Mouse (Mus musculus) gastrocnemius, adult 8-10 months (tissue): ENCODE measurements around the gene Mrap. TPM values are rescaled to one million over a fixed set of nuclear protein-coding genes. Genes with fewer than 3 reads are reported as not detected.

Source experiments
- DNase-seq, 2 experiments: peaks; one replicate each; pipeline ENCODE4 v3.0.0; 2022; ENCODE audit warnings: low spot score in 2 of 2
- total RNA-seq, 4 experiments: library from RNA; stranded (reverse); gene quantifications; 2 replicates each; pipeline ENCODE4 v1.2.4; 2022

Mrap gene
- total RNA-seq = 1 to 10 TPM in 2 of 4 experiments, under 1 TPM in 1, not detected in 1; 0.31 to 3.3 (median 1.2) TPM

GRCm38 (mm10) chr16:90738092-90738956 lies at the start of gene Mrap:
Gene Mrap, plus strand, starts transcription at chr16:90738207.
- DNase-seq = no peak

- DNase-seq = peak; percentile 32 to 59
Observed at GRCm38 (mm10) chr16:90692704-90693385, 45.2 kb upstream of the Mrap start.

GRCm38 (mm10) chr16:90693625-90694024 lies 44.4 kb upstream of the Mrap start:
- DNase-seq = no peak

- DNase-seq = no peak
Observed at GRCm38 (mm10) chr16:90694719-90695118, 43.3 kb upstream of the Mrap start.

- no peak for DNase-seq
Observed at GRCm38 (mm10) chr16:90695121-90695520, 42.9 kb upstream of the Mrap start.

- DNase-seq = no peak
Observed at GRCm38 (mm10) chr16:90696306-90696705, 41.7 kb upstream of the Mrap start.

- DNase-seq = no peak
Observed at GRCm38 (mm10) chr16:90699390-90699789, 38.6 kb upstream of the Mrap start.

- DNase-seq = no peak
Observed at GRCm38 (mm10) chr16:90701541-90701940, 36.5 kb upstream of the Mrap start.

- no peak for DNase-seq
Observed at GRCm38 (mm10) chr16:90703646-90704045, 34.4 kb upstream of the Mrap start.

- DNase-seq = no peak
Observed at GRCm38 (mm10) chr16:90704161-90704825, 33.7 kb upstream of the Mrap start.

- no peak for DNase-seq
Observed at GRCm38 (mm10) chr16:90706279-90706678, 31.7 kb upstream of the Mrap start.

GRCm38 (mm10) chr16:90709711-90710289 lies 28.2 kb upstream of the Mrap start:
- no peak for DNase-seq

GRCm38 (mm10) chr16:90710313-90710712 lies 27.7 kb upstream of the Mrap start:
- DNase-seq = no peak

GRCm38 (mm10) chr16:90724051-90724450 lies 14.0 kb upstream of the Mrap start:
- DNase-seq = no peak

GRCm38 (mm10) chr16:90726600-90727227 lies 11.3 kb upstream of the Mrap start:
- DNase-seq = no peak

GRCm38 (mm10) chr16:90727233-90728115 lies 10.5 kb upstream of the Mrap start, which contains the start of gene Mis18a:
Gene Mis18a, minus strand, starts transcription at chr16:90727404.
- peak; percentile 86 to 91 for DNase-seq

GRCm38 (mm10) chr16:90735611-90736010 lies 2.4 kb upstream of the Mrap start:
- no peak for DNase-seq

GRCm38 (mm10) chr16:90736672-90737270 lies 1.2 kb upstream of the Mrap start:
- no peak for DNase-seq

- no peak for DNase-seq
Observed at GRCm38 (mm10) chr16:90747143-90747542, 9.1 kb downstream of the Mrap start.

- no peak for DNase-seq
Observed at GRCm38 (mm10) chr16:90748169-90748568, 10.2 kb downstream of the Mrap start.
